Mouse (Mus musculus) liver, embryonic 12.5 days (tissue): Measurements from ENCODE around the gene Pbx1. TPM values are rescaled to one million over a fixed set of nuclear protein-coding genes. Genes with fewer than 3 reads are reported as not detected.

Source experiments
- ATAC-seq: fragments of 200-750 bp; cut with Nextera tagmentation; 2 replicates; pipeline ENCODE4 v1.8.0; 2017; ENCODE audit warnings: moderate number of reproducible peaks, mild to moderate bottlenecking, moderate library complexity
- H3K27ac ChIP-seq: fragments of 300-500 bp; sonication (generic); 2 replicates; pipeline ENCODE4 v1.5.1; 2016; ENCODE audit warnings: mild to moderate bottlenecking
- H3K27me3 ChIP-seq: fragments of 300-500 bp; sonication (generic); replicated peaks from 2 replicates; pipeline ENCODE4 v1.6.1; 2016; ENCODE audit warnings: mild to moderate bottlenecking, moderate library complexity
- H3K36me3 ChIP-seq: fragments of 300-500 bp; sonication (generic); 2 replicates; pipeline ENCODE4 v1.6.1; 2016; ENCODE audit warnings: mild to moderate bottlenecking, moderate library complexity
- H3K4me1 ChIP-seq: fragments of 300-500 bp; sonication (generic); 2 replicates; pipeline ENCODE4 v1.6.1; 2016
- H3K4me2 ChIP-seq: fragments of 300-500 bp; sonication (generic); 2 replicates; pipeline ENCODE4 v1.6.1; 2016; ENCODE audit warnings: mild to moderate bottlenecking, moderate library complexity
- H3K4me3 ChIP-seq: fragments of 300-500 bp; sonication (generic); 2 replicates; pipeline ENCODE4 v1.5.1; 2016; ENCODE audit warnings: mild to moderate bottlenecking, moderate library complexity
- H3K9ac ChIP-seq: fragments of 300-500 bp; sonication (generic); 2 replicates; pipeline ENCODE4 v1.6.1; 2016; ENCODE audit warnings: mild to moderate bottlenecking, moderate library complexity
- H3K9me3 ChIP-seq: fragments of 300-500 bp; sonication (generic); replicated peaks from 2 replicates; pipeline ENCODE4 v1.6.1; 2016; ENCODE audit warnings: mild to moderate bottlenecking, moderate library complexity
- WGBS: fragments of 180-500 bp; shearing (Covaris S2); methylation state at CpG from one replicate; pipeline ENCODE4 v1.1.7; 2016; ENCODE audit not compliant: insufficient replicate concordance; 5-methylcytosine and 5-hydroxymethylcytosine counted together
- polyA plus RNA-seq: library from polyadenylated mRNA; unstranded; fragments of >200 nt; fragmentation: Nextera tagmentation; extraction: Ambion mirVana; gene quantifications from 2 replicates; pipeline ENCODE4 v1.2.1, GENCODE M21; 2016

Gene Pbx1
- polyA plus RNA-seq, 1 experiment from 2014 or later = 6.8 TPM

- ATAC-seq = no peak
- Histone ChIP-seq H3K4me1 (peaks cover 20% of the 10 kb centered on the region), H3K36me3 (no peaks in the 10 kb centered on the region), H3K9me3 (no peaks in the 10 kb centered on the region), H3K9ac (no peak overlapping the region), H3K4me2 (no peak overlapping the region), H3K27me3 (no peaks in the 10 kb centered on the region), H3K4me3 (no peak overlapping the region), H3K27ac (no peak overlapping the region)
- 61% methylated on average over 5 of the region's 5 CpGs for WGBS
These were observed 207.9 kb downstream of the Pbx1 start for GRCm38 (mm10) chr1:168224218-168224617.

- Histone ChIP-seq H3K9me3 (no peaks in the 10 kb centered on the region), H3K36me3 (no peaks in the 10 kb centered on the region), H3K4me3 (no peak overlapping the region), H3K4me2 (no peak overlapping the region), H3K27ac (no peak overlapping the region), H3K27me3 (no peaks in the 10 kb centered on the region), H3K4me1 (peaks cover 20% of the 10 kb centered on the region), H3K9ac (no peak overlapping the region)
- whole genome bisulfite sequencing = 80% methylated on average over 7 of the region's 7 CpGs
- ATAC-seq = no peak
These were observed 209.3 kb downstream of the Pbx1 start for GRCm38 (mm10) chr1:168222794-168223193.

GRCm38 (mm10) chr1:168221071-168221521 is 211.0 kb downstream of the Pbx1 start:
- no peaks in the 10 kb centered on the region for H3K9me3 ChIP-seq
- H3K4me1 ChIP-seq = peaks cover 15% of the 10 kb centered on the region
- no peak for ATAC-seq
- H3K36me3 ChIP-seq = no peaks in the 10 kb centered on the region
- no peak overlapping the region for H3K4me2 ChIP-seq
- H3K27me3 ChIP-seq = no peaks in the 10 kb centered on the region
- H3K27ac ChIP-seq = no peak overlapping the region
- H3K9ac ChIP-seq = no peak overlapping the region
- WGBS = 67% methylated on average over 14 of the region's 14 CpGs
- no peak overlapping the region for H3K4me3 ChIP-seq

GRCm38 (mm10) chr1:168215896-168216747 is 215.9 kb downstream of the Pbx1 start:
- Histone ChIP-seq H3K4me3 (no peak overlapping the region), H3K27ac (no peak overlapping the region), H3K27me3 (no peaks in the 10 kb centered on the region), H3K4me1 (peaks cover 14% of the 10 kb centered on the region; the same call in 1 of the 2 replicates), H3K9me3 (no peaks in the 10 kb centered on the region), H3K9ac (no peak overlapping the region), H3K4me2 (no peak overlapping the region), H3K36me3 (no peaks in the 10 kb centered on the region)
- WGBS = 72% methylated on average over 17 of the region's 17 CpGs
- no peak for ATAC-seq

- H3K4me1 ChIP-seq = peaks cover 19% of the 10 kb centered on the region
- H3K9me3 ChIP-seq = no peaks in the 10 kb centered on the region
- no peak overlapping the region for H3K27ac ChIP-seq
- no peak for ATAC-seq
- H3K9ac ChIP-seq = no peak overlapping the region
- no peaks in the 10 kb centered on the region for H3K36me3 ChIP-seq
- no peak overlapping the region for H3K4me2 ChIP-seq
- no peak overlapping the region for H3K4me3 ChIP-seq
- 69% methylated on average over 6 of the region's 6 CpGs for WGBS
- H3K27me3 ChIP-seq = no peaks in the 10 kb centered on the region
These were observed 216.6 kb downstream of the Pbx1 start for GRCm38 (mm10) chr1:168215468-168215867.

GRCm38 (mm10) chr1:168214040-168214443 is 218.0 kb downstream of the Pbx1 start:
- H3K27ac ChIP-seq = no peak overlapping the region
- 17% methylated on average over 5 of the region's 5 CpGs for WGBS
- peaks cover 16% of the 10 kb centered on the region for H3K4me1 ChIP-seq
- ATAC-seq = peak; percentile 66
- H3K4me3 ChIP-seq = no peak overlapping the region
- H3K27me3 ChIP-seq = no peaks in the 10 kb centered on the region
- H3K9ac ChIP-seq = no peak overlapping the region
- H3K36me3 ChIP-seq = 0 out of 2 replicates have a peak, but pooled peaks cover 3% of the 10 kb centered on the region
- no peaks in the 10 kb centered on the region for H3K9me3 ChIP-seq
- no peak overlapping the region for H3K4me2 ChIP-seq

GRCm38 (mm10) chr1:168213595-168213994 is 218.5 kb downstream of the Pbx1 start:
- no peak overlapping the region for H3K4me2 ChIP-seq
- H3K27ac ChIP-seq = no peak overlapping the region
- WGBS = 58% methylated on average over 3 of the region's 3 CpGs
- H3K9me3 ChIP-seq = no peaks in the 10 kb centered on the region
- H3K4me3 ChIP-seq = no peak overlapping the region
- no peak overlapping the region for H3K9ac ChIP-seq
- no peaks in the 10 kb centered on the region for H3K27me3 ChIP-seq
- peaks cover 16% of the 10 kb centered on the region for H3K4me1 ChIP-seq
- H3K36me3 ChIP-seq = peaks cover 4% of the 10 kb centered on the region; the same call in 1 of the 2 replicates
- no peak for ATAC-seq

- Histone ChIP-seq H3K27ac (no peak overlapping the region), H3K9ac (no peak overlapping the region), H3K27me3 (no peaks in the 10 kb centered on the region), H3K4me3 (no peak overlapping the region), H3K36me3 (peaks cover 4% of the 10 kb centered on the region; the same call in 1 of the 2 replicates), H3K4me1 (peaks cover 16% of the 10 kb centered on the region), H3K4me2 (no peak overlapping the region), H3K9me3 (no peaks in the 10 kb centered on the region)
- peak; percentile 75 for ATAC-seq
- 64% methylated on average over 5 of the region's 5 CpGs for WGBS
These were observed 221.7 kb downstream of the Pbx1 start for GRCm38 (mm10) chr1:168210401-168210800.

GRCm38 (mm10) chr1:168200570-168201156 is 231.4 kb downstream of the Pbx1 start:
- H3K27me3 ChIP-seq = no peaks in the 10 kb centered on the region
- H3K36me3 ChIP-seq = peaks cover 9% of the 10 kb centered on the region
- H3K9me3 ChIP-seq = no peaks in the 10 kb centered on the region
- no peaks in the 10 kb centered on the region for H3K4me1 ChIP-seq
- no peak for ATAC-seq
- H3K4me3 ChIP-seq = no peak overlapping the region
- WGBS = 87% methylated on average over 13 of the region's 13 CpGs
- no peak overlapping the region for H3K9ac ChIP-seq
- no peak overlapping the region for H3K27ac ChIP-seq
- no peak overlapping the region for H3K4me2 ChIP-seq

GRCm38 (mm10) chr1:168198276-168198675 is 233.8 kb downstream of the Pbx1 start:
- Histone ChIP-seq H3K9ac (no peak overlapping the region), H3K4me2 (no peak overlapping the region), H3K4me1 (no peaks in the 10 kb centered on the region), H3K27ac (no peak overlapping the region), H3K36me3 (peaks cover 12% of the 10 kb centered on the region), H3K9me3 (no peaks in the 10 kb centered on the region), H3K27me3 (no peaks in the 10 kb centered on the region), H3K4me3 (no peak overlapping the region)
- WGBS = 71% methylated on average over 5 of the region's 5 CpGs
- ATAC-seq = no peak

GRCm38 (mm10) chr1:168197908-168198258 is 234.2 kb downstream of the Pbx1 start:
- no peaks in the 10 kb centered on the region for H3K9me3 ChIP-seq
- H3K27ac ChIP-seq = no peak overlapping the region
- H3K36me3 ChIP-seq = peaks cover 9% of the 10 kb centered on the region
- H3K9ac ChIP-seq = no peak overlapping the region
- no peak overlapping the region for H3K4me3 ChIP-seq
- no peak for ATAC-seq
- H3K27me3 ChIP-seq = no peaks in the 10 kb centered on the region
- WGBS = 50% methylated on average over 3 of the region's 3 CpGs
- H3K4me2 ChIP-seq = no peak overlapping the region
- no peaks in the 10 kb centered on the region for H3K4me1 ChIP-seq

GRCm38 (mm10) chr1:168197195-168197907 is 234.7 kb downstream of the Pbx1 start:
- 69% methylated on average over 6 of the region's 6 CpGs for WGBS
- peaks cover 8% of the 10 kb centered on the region for H3K36me3 ChIP-seq

More at GRCm38 (mm10) chr1:168197195-168197907, 234.7 kb downstream of the Pbx1 start:
- ATAC-seq = no peak
- no peaks in the 10 kb centered on the region for H3K9me3 ChIP-seq
- no peak overlapping the region for H3K4me3 ChIP-seq
- no peak overlapping the region for H3K9ac ChIP-seq
- H3K27ac ChIP-seq = no peak overlapping the region
- no peaks in the 10 kb centered on the region for H3K27me3 ChIP-seq
- H3K4me2 ChIP-seq = no peak overlapping the region
- no peaks in the 10 kb centered on the region for H3K4me1 ChIP-seq
